Mouse (Mus musculus): ENCODE measurements at regions not wholly inside any gene's neighbourhood (a gene's known extent, or its start where the extent isn't known, plus 50 kb on each side); places are given as distances from the start of the nearest gene placed in this dataset.

DNA sequence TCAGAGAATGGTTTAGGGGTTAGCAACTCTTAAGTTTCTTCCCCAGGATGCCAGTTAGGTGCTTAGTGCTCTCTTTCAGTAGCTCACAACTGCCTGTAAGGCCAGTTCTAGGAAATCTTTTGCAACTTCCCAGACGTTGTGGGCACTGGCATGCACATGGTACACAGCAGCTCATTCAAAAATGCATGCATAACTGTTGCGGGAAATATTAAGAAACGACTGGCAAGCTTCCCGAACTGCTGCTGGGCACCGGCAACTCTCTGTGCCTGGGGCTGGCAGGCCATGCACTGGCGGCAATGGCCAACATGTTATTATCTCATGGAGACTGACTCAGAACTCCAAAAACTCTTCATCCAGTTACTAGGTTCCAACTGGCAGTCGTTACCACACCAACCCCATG, 86.3 kb downstream of the Fam174a start:
- H3K4me3 ChIP-seq (replicated peaks in 1 of 3; ENCODE audit: low read depth in 2 of 3, low read length in 2 of 3, poor library complexity in 1 of 3) = no peak overlapping the region
- H3K79me2 ChIP-seq (replicated peaks; ENCODE audit: control insufficient read depth, extremely low read depth, insufficient read depth, poor library complexity, severe bottlenecking) = no peaks in the 10 kb centered on the region
- no peak overlapping the region for H3K27ac ChIP-seq (ENCODE audit: insufficient read depth, low read depth)
- no peak for TF ChIP-seq POLR2AphosphoS2 (IDR thresholded peaks at IDR 0.05; ENCODE audit: low read depth, low read length)
- TF ChIP-seq CHD1 (IDR thresholded peaks at IDR 0.05; ENCODE audit: low read depth, low read length) = no peak
- no peak for TF ChIP-seq ZNF384 (IDR thresholded peaks at IDR 0.05; ENCODE audit: low read depth, low read length)
- no peak for TF ChIP-seq ETS1 (conservative IDR thresholded peaks at IDR 0.05; ENCODE audit: low read depth, low read length)
- no peak for TF ChIP-seq RCOR1 (conservative IDR thresholded peaks at IDR 0.05; ENCODE audit: low read depth, low read length)
- TF ChIP-seq KAT2A (IDR thresholded peaks at IDR 0.05; ENCODE audit: insufficient replicate concordance, low read length) = no peak
- TF ChIP-seq MYC (IDR thresholded peaks at IDR 0.05; ENCODE audit: low read depth, low read length) = no peak
- TF ChIP-seq MAFK (IDR thresholded peaks at IDR 0.05; ENCODE audit: insufficient replicate concordance, low read length) = no peak
- no peak for TF ChIP-seq POLR2A (IDR thresholded peaks at IDR 0.05; ENCODE audit: low read depth, low read length)
- TF ChIP-seq EP300 (IDR thresholded peaks at IDR 0.05; ENCODE audit: low read length) = no peak
- TF ChIP-seq CHD2 (IDR thresholded peaks at IDR 0.05; ENCODE audit: low read length) = no peak
- no peak for TF ChIP-seq MEF2A (IDR thresholded peaks at IDR 0.05; ENCODE audit: borderline replicate concordance, low read depth, low read length)
- TF ChIP-seq UBTF (IDR thresholded peaks at IDR 0.05; ENCODE audit: low read depth, low read length) = no peak
- no peak for TF ChIP-seq MAZ (IDR thresholded peaks at IDR 0.05; ENCODE audit: low read depth, low read length)
- TF ChIP-seq SIN3A (IDR thresholded peaks at IDR 0.05; ENCODE audit: low read length) = no peak
- no peak for TF ChIP-seq MXI1 (IDR thresholded peaks at IDR 0.05; ENCODE audit: low read depth, low read length)
- no peak for TF ChIP-seq USF1 (IDR thresholded peaks at IDR 0.05; ENCODE audit: low read depth, low read length)
- dilution Hi-C loops (cut with MboI; ENCODE audit: extremely low pct_ligation_motif_present, extremely low pct_unique_long_range_greater_than_20kb, low sequenced_read_pairs) = no loop called here
- H3K4me2 ChIP-seq (ENCODE audit: insufficient read depth, low read depth, poor library complexity, severe bottlenecking) = no peak overlapping the region
- no peaks in the 10 kb centered on the region for H3K4me1 ChIP-seq (ENCODE audit: control insufficient read depth in 1 of 2, insufficient read depth in 2 of 2)
- H3K9me3 ChIP-seq (replicated peaks; ENCODE audit: low read length) = no peaks in the 10 kb centered on the region
- DNase-seq (ENCODE audit: extremely low read depth) = no peak
- in situ Hi-C loops (cut with MboI; ENCODE audit: low pct_ligation_motif_present, low pct_unique_long_range_greater_than_20kb, low sequenced_read_pairs) = loop anchor here (10.0 to 25.0 kb wide), 2 partner anchors 265 to 363 kb away; partner anchors contain the start of gene St8sia4
- H3K27me3 ChIP-seq (replicated peaks) = no peaks in the 10 kb centered on the region
- no peaks in the 10 kb centered on the region for H3K36me3 ChIP-seq (replicated peaks in 1 of 2; ENCODE audit: control insufficient read depth in 1 of 2, insufficient read depth in 1 of 2, low read length in 1 of 2)
- H3K9ac ChIP-seq (ENCODE audit: insufficient read depth, low read depth) = no peak overlapping the region

GRCm38 (mm10) chr1:95422253-95422652, 108.8 kb downstream of the Fam174a start:
- Histone ChIP-seq H3K9me3 (replicated peaks; ENCODE audit: low read length) (no peaks in the 10 kb centered on the region), H3K27me3 (replicated peaks) (no peaks in the 10 kb centered on the region), H3K36me3 (replicated peaks in 1 of 2; ENCODE audit: control insufficient read depth in 1 of 2, insufficient read depth in 1 of 2, low read length in 1 of 2) (no peaks in the 10 kb centered on the region), H3K79me2 (replicated peaks; ENCODE audit: control insufficient read depth, extremely low read depth, insufficient read depth, poor library complexity, severe bottlenecking) (no peaks in the 10 kb centered on the region), H3K27ac (ENCODE audit: insufficient read depth, low read depth) (no peak overlapping the region), H3K4me1 (ENCODE audit: control insufficient read depth in 1 of 2, insufficient read depth in 2 of 2) (no peaks in the 10 kb centered on the region), H3K4me2 (ENCODE audit: insufficient read depth, low read depth, poor library complexity, severe bottlenecking) (no peak overlapping the region), H3K4me3 (replicated peaks in 1 of 3; ENCODE audit: low read depth in 2 of 3, low read length in 2 of 3, poor library complexity in 1 of 3) (no peak overlapping the region), H3K9ac (ENCODE audit: insufficient read depth, low read depth) (no peak overlapping the region)
- dilution Hi-C loops (cut with MboI; ENCODE audit: extremely low pct_ligation_motif_present, extremely low pct_unique_long_range_greater_than_20kb, low sequenced_read_pairs) = no loop called here
- TF ChIP-seq ZC3H11A (IDR thresholded peaks at IDR 0.05; ENCODE audit: low read depth, low read length) (no peak), NRF1 (IDR thresholded peaks at IDR 0.05; ENCODE audit: low read depth, low read length) (no peak), NELFE (IDR thresholded peaks at IDR 0.05; ENCODE audit: low read depth, low read length) (no peak), MAX (IDR thresholded peaks at IDR 0.05; ENCODE audit: low read length) (no peak), JUND (conservative IDR thresholded peaks at IDR 0.05; ENCODE audit: low read depth, low read length) (no peak), CHD2 (IDR thresholded peaks at IDR 0.05; ENCODE audit: low read length) (no peak)
- in situ Hi-C loops (cut with MboI; ENCODE audit: low pct_ligation_motif_present, low pct_unique_long_range_greater_than_20kb, low sequenced_read_pairs) = no loop called here
- DNase-seq (ENCODE audit: extremely low read depth) = no peak
